Mouse (Mus musculus) brain, embryonic 18.5 days (tissue): ENCODE results near the gene Vps37b.

ENCODE experiments used
- DNase-seq: peaks from one replicate; pipeline ENCODE4 v3.0.0-alpha.2; 2012; ENCODE audit warnings: low read depth, low spot score

The Vps37b gene

GRCm38 (mm10) chr5:123979221-123979979 lies 52.7 kb downstream of the Vps37b start:
- no peak for DNase-seq

- DNase-seq: no peak
These were observed 53.9 kb downstream of the Vps37b start for GRCm38 (mm10) chr5:123978131-123978530.

DNA sequence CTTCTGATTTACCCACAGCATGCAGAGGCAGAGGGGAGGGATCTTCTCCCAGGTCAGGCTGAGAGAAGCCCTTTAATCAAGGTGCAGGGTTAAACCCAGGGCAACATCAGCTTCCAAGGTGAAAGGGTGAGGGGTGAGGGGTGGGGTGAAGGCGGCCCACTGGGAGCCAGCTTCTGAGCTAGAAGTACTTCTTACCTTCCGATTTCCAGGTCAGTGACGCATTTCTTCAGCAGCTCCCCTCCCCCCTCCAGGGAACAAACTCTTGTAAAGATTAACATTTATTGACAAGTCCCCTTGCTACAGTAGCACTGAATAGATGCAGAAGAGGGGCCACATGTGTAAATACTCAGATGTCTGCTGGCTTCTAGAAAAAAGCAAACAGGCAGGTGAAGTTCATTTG lies 54.8 kb downstream of the Vps37b start:
- no peak for DNase-seq

DNA sequence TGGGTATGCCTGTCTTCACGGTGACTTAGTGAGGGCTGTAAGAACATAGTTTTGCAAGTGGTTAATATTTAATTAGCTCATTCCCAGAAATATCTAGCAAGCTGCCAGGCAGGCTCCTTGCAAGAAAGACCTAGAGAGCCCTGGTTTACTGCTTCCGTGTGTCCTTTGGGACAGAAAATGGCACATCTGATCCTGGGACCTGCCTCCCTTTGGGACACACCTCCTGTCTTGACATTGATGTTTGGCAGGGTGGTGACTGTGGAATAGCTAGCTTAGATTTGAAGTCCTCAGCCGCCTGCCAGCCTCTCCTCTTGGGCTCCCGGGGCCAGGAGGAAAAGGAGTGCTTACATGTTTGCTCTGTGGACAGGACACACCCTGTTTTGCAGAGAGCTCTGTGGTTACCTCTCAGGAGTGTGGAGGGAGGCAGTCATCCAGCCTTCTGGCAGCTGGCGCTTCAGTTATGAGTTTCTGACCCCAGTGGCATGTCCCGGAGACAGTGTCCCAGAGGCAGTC lies 56.3 kb downstream of the Vps37b start:
- no peak for DNase-seq

GRCm38 (mm10) chr5:123974616-123975111 lies 57.4 kb downstream of the Vps37b start:
- DNase-seq: no peak

GRCm38 (mm10) chr5:123974179-123974485 lies 57.9 kb downstream of the Vps37b start:
- DNase-seq: no peak

GRCm38 (mm10) chr5:123973299-123974178 lies 58.5 kb downstream of the Vps37b start, which contains the start of gene Hip1r:
Hip1r (plus strand) TSS chr5:123973628.
- DNase-seq: no peak

DNA sequence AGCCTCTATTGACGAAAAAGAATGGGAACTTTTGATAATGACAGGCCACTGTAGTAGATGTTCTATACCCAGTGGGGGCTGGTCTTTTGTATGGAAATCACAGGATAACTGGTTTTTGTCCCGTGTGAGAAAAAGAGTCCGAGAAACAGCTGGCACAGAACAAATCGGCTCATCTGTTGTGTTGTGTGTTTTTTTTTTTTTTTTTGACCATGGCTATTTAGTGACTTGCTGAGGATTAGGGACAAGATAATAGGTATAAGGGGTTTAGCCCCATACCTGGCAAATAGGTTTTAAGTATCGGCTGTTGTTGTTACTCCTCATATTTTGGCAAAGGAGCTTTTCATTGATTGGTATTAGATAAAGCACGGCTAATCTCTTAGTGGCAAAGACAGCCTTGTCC lies 59.6 kb downstream of the Vps37b start:
- DNase-seq: no peak

DNA sequence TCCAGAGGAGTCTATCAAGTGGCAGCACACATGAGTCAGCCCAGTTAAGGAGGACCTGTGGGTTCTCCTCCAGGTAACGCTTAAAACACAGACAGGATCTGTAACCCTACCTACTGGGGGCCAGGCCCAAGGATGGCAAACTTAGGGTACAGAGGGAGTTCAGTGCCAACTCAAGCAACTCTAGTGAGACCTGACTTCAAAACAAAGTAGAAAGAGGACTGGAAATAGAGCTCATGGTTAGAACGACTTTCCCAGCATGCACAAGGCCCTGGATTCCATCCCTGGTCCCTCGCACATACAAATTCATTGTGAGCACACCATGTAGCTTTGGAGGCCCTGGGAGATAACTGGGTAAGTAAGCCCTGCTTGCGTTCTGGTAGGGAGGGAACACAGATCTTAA lies 61.5 kb downstream of the Vps37b start:
- DNase-seq: no peak

GRCm38 (mm10) chr5:123969216-123969615 lies 62.9 kb downstream of the Vps37b start:
- no peak for DNase-seq

DNA sequence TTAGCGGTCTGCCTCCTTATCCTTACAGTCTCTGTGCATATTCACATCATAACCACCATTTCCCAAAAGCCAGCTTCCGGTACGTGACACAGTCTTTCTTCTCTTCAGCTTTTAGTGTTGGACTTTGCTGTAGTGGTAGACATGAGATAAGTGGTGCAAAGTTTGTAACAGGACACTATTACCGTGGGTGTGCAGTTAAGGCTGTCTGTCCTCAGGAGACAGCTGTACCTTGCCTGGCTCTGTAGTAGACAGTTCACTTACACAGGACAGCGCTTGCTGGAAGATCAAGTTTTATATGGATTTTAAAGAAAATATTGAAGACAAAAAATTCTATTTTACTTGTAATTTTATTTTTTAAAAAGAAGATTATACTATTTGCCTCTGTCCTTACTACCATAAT lies 63.6 kb downstream of the Vps37b start:
- DNase-seq: no peak

DNA sequence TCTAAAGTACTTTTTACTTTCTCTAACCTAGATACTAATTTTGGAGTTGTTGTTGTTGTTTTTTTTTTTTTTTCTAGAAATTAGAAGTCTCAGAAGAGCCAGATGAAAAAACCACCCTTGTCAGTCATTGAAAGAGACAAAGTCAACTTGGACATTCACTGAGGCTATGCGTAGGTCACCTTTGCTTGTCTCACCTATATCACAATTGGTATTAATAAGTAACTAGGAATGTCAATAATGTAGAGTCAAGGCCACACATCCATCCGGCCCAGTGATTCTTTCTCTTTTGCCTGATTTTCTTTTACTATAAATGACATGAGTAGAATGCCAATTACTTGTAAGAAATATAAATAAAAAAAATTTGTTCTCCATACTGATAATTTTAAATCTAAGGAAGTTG lies 65.3 kb downstream of the Vps37b start:
- DNase-seq: no peak

- no peak for DNase-seq
These were observed 67.9 kb downstream of the Vps37b start for GRCm38 (mm10) chr5:123964208-123964607.

DNA sequence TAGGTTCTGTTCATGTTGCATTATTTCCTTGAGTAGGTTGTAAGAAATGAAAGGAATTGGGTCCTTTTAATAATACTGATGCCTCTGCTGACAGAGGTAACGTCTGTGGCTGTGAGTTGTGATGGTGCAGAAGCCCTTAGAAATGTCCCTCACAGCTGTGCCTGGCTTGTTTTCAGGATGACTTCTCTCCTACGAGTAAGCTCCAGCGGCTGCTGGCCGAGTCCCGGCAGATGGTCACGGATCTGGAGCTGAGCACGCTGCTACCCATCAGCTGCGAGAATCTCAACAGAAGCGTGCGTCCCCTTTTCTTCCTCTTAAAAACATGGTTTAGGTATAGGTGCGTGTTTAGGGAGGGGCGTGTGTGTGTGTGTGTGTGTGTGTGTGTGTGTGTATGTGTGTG lies 71.0 kb downstream of the Vps37b start:
- no peak for DNase-seq

DNA sequence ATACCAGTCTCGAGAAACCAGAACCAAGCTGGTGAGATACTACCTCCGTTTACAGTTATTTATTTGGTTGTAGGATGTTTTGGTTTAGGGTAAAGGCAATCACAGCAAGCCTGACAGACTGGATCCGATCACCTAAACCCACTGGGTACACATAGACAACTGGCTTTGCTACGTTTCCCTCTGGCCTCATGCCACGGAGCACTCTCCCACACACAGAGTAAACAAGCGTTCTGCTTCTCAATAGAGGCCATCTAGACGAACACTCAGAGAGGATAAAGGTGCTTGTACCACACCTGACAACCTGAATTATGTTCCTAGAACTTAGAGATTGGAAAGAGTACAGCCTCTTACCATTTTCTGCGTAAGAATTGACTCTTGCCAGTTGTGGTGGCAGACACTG lies 71.9 kb downstream of the Vps37b start:
- no peak for DNase-seq

DNA sequence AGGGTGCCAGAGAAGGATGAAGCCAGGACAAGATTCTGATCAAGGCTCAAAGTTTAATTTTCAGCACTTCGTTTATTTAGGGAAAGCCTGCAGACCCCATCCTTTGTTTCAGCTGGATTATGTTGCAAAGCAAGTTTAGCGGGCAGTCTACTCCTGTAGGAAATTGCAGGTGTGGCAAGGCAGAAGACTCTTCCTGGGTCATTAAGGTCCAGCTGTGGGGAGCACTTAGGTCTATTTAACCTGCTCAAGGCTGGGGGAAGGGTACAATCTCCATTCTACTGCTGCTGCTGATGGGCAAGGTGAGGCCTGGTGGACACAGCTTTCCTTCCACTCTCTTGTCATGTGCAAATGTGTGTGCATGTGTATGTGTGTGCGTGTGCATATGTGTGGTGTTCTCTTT lies 73.1 kb downstream of the Vps37b start:
- no peak for DNase-seq

GRCm38 (mm10) chr5:123957213-123957612 lies 74.9 kb downstream of the Vps37b start:
- no peak for DNase-seq
